Mouse (Mus musculus) limb, embryonic 14.5 days (tissue): Measurements from ENCODE around the gene Agap1. TPM values are rescaled to one million over a fixed set of nuclear protein-coding genes. Genes with fewer than 3 reads are reported as not detected.

Experiments
- ATAC-seq: fragments of 200-750 bp; cut with Nextera tagmentation; 2 replicates; pipeline ENCODE4 v1.8.0; 2017; ENCODE audit warnings: low read depth, moderate number of reproducible peaks, moderate TSS enrichment; ENCODE audit not compliant: low FRiP score
- DNase-seq: peaks from one replicate; pipeline ENCODE4 v3.0.0-alpha.2; 2015; ENCODE audit warnings: low spot score
- H3K27ac ChIP-seq: fragments of 300-500 bp; sonication (generic); replicated peaks from 2 replicates; pipeline ENCODE4 v1.5.1; 2014; ENCODE audit warnings: low read depth, mild to moderate bottlenecking, low read length, moderate library complexity, mixed read lengths
- H3K27me3 ChIP-seq: fragments of 300-500 bp; sonication (generic); 2 replicates; pipeline ENCODE4 v1.6.1; 2014; ENCODE audit warnings: low read length, mixed read lengths; ENCODE audit not compliant: control insufficient read depth, insufficient read depth
- H3K36me3 ChIP-seq: fragments of 300-500 bp; sonication (generic); 2 replicates; pipeline ENCODE4 v1.6.1; 2014; ENCODE audit warnings: mild to moderate bottlenecking, low read length, moderate library complexity, mixed read lengths; ENCODE audit not compliant: control insufficient read depth, insufficient read depth
- H3K4me1 ChIP-seq: fragments of 300-500 bp; sonication (generic); 2 replicates; pipeline ENCODE4 v1.6.1; 2014; ENCODE audit warnings: antibody characterized with exemption, low read length, mixed read lengths; ENCODE audit not compliant: control insufficient read depth, insufficient read depth
- H3K4me2 ChIP-seq: fragments of 300-500 bp; sonication (generic); replicated peaks from 2 replicates; pipeline ENCODE4 v1.6.1; 2014; ENCODE audit warnings: low read depth, mild to moderate bottlenecking, low read length, moderate library complexity; ENCODE audit not compliant: severe bottlenecking
- H3K4me3 ChIP-seq: fragments of 300-500 bp; sonication (generic); replicated peaks from 2 replicates; pipeline ENCODE4 v1.5.1; 2014; ENCODE audit warnings: low read length
- H3K9ac ChIP-seq: fragments of 300-500 bp; sonication (generic); 2 replicates; pipeline ENCODE4 v1.6.1; 2014; ENCODE audit warnings: mild to moderate bottlenecking, low read depth, low read length, moderate library complexity; ENCODE audit not compliant: severe bottlenecking
- H3K9me3 ChIP-seq: fragments of 300-500 bp; sonication (generic); 2 replicates; pipeline ENCODE4 v1.6.1; 2016; ENCODE audit warnings: low read length; ENCODE audit not compliant: control insufficient read depth
- POLR2A ChIP-seq: fragments of 200-500 bp; IDR thresholded peaks from 2 replicates; pipeline ENCODE4 v1.8.0; 2012; ENCODE audit warnings: inconsistent platforms, mild to moderate bottlenecking, moderate library complexity, borderline replicate concordance; ENCODE audit not compliant: insufficient read depth, insufficient read length; ENCODE audit errors: extremely low read depth
- WGBS: fragments of 180-500 bp; shearing (Covaris S2); extraction: QIAGEN DNeasy Blood & Tissue Kit; methylation state at CpG from one replicate; pipeline ENCODE4 v1.1.7; 2014; 5-methylcytosine and 5-hydroxymethylcytosine counted together
- polyA plus RNA-seq, 2 experiments: library from polyadenylated mRNA; depleted of rRNA in 1 of 2; stranded (reverse) in 1 of 2; unstranded in 1 of 2; fragments of >200 nt; fragmentation: Nextera tagmentation in 1 of 2; extraction: Ambion mirVana in 1 of 2; gene quantifications; 2 replicates each; pipeline versions ENCODE4 v1.2.1 to v1.2.3; 2012 to 2014

Agap1 gene
- polyA plus RNA-seq, 2 experiments, result 16.2 to 19.5 TPM

DNA sequence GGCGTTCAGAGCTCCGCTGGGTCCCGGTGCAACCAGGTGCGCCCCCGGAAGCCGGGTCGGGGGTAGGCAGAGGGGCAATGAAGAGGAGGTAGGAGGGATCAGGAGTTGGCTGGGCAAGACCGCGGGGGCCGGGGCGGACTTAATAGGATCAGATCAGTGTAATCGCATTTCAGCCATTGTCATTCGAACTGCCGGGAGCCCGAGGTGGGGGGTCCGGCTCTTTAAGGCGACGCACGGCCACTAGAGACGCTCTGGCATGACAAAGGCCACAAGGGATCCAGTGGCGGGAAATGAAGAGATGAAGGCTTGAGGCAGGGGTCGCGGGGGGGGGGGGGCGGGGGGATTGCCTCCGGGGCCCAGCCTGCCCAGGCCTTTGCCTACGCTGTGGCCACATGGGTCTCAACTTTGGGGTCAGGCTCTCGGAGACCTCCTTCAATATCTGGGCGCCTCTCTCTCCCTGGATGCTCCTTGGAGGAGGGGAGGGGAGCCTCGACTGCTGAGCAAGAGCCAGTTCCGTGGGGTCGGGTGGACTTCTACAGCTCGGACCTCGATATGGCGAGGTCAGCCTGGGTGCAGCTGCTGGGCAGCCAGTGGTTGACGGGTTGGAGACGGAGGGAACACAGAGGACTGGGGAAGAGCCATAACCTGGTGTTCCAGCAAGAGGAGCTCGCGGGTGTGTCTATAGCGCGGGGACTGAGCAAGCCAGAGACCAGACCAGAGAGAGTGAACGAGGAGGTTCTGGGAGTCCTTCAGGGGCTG is 468.5 kb downstream of the Agap1 start:
- Histone ChIP-seq H3K4me2 (peak overlapping the region; percentile 16; the same call in 1 of the 2 replicates), H3K9me3 (no peaks in the 10 kb centered on the region), H3K27me3 (peaks cover 89% of the 10 kb centered on the region), H3K4me1 (peaks cover 7% of the 10 kb centered on the region; the same call in 1 of the 2 replicates), H3K27ac (no peak overlapping the region), H3K36me3 (no peaks in the 10 kb centered on the region), H3K9ac (no peak overlapping the region), H3K4me3 (peak overlapping the region; percentile 3; the same call in 1 of the 2 replicates)
- WGBS, result 3% methylated on average over 36 of the region's 41 CpGs
- ATAC-seq (no peak), DNase-seq (no peak)
- TF ChIP-seq POLR2A, result no peak

DNA sequence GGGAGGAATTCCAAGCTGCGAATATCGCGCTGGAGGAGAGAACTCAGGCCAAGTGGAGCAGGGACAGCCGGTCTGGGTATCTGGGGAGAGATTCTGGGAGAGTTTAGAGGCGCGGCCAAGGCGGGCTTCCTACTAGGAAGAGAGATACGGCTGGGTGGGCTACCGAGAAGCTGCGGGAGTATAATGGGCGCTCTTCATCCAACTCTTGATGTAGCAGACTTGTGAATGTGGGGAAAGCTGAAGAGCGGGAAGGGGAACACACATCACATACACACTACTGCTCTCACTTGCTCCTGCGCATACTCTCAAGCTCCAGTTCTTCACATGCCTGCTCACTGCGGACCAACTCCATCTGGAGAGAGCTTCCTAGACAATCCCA is 469.0 kb downstream of the Agap1 start:
- H3K27ac ChIP-seq, result no peak overlapping the region
- DNase-seq, result no peak
- peaks cover 94% of the 10 kb centered on the region for H3K27me3 ChIP-seq
- 16% methylated on average over 14 of the region's 14 CpGs for WGBS
- H3K36me3 ChIP-seq, result no peaks in the 10 kb centered on the region
- peak overlapping the region; percentile 3; the same call in 1 of the 2 replicates for H3K4me3 ChIP-seq
- H3K4me1 ChIP-seq, result peaks cover 7% of the 10 kb centered on the region; the same call in 1 of the 2 replicates
- H3K4me2 ChIP-seq, result peak overlapping the region; percentile 16; the same call in 1 of the 2 replicates
- H3K9ac ChIP-seq, result no peak overlapping the region
- H3K9me3 ChIP-seq, result no peaks in the 10 kb centered on the region
- ATAC-seq, result no peak
- no peak for TF ChIP-seq POLR2A

DNA sequence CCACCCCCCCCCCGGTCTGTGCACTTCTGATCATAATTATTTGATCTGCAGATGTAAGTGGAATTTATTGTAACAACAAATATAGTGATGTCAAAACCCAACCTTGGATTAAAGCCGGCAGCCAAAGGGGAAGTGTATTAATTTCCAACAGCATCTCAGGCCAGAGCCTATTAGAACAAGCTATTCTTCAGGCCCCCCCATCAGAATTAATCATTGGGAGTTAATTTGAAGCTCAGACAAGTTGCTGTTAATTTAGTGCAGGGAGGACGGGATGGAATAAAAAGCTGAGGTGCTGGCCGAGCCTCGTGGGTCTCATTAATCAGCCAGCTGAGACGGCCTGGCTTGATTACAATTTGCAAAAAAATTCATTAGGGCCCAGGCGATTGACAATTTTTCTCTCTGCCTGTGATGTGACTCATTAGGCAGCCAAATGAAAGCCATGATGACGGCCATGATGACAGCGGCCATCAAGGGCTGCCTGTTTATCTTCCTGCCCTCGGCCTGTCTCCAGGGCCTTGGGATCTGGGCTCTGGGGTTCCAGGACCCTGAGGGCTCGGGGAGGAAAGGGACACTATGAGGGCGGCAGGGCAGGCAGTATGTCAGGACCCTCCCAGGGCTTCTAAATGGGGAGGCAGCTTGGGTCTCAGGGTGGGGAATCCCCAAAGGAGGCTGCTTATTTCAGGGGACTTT is 471.0 kb downstream of the Agap1 start:
- H3K4me3 ChIP-seq, result no peak overlapping the region
- WGBS, result 22% methylated on average over 11 of the region's 12 CpGs
- ATAC-seq (no peak), DNase-seq (no peak)
- no peaks in the 10 kb centered on the region for H3K36me3 ChIP-seq
- H3K4me2 ChIP-seq, result no peak overlapping the region
- H3K4me1 ChIP-seq, result peaks cover 20% of the 10 kb centered on the region
- H3K27ac ChIP-seq, result no peak overlapping the region
- peaks cover 100% of the 10 kb centered on the region for H3K27me3 ChIP-seq
- H3K9me3 ChIP-seq, result no peaks in the 10 kb centered on the region
- no peak for TF ChIP-seq POLR2A
- H3K9ac ChIP-seq, result no peak overlapping the region

DNA sequence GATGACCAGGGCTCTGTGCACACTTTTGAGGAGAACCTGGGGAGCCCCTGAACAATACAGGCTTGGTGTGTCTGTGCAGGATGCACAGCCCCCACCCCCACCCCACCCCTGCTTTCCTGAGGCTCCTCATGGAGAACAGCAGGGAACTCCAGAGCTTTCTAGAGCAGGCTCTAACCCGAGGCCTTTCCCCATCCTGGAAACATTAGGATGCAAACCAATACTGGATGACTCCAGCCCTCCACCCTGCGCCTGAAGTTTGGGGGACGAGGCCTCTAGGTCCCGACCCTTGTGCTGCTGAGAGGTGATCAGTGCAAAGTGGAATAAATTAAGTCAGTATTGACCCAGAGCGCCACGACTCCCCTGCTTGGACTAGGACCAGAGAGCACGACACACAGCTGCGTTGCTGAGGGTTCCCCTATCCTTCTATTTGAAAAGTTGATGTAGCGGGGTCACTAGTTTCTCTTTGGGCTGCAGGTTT is 472.0 kb downstream of the Agap1 start:
- TF ChIP-seq POLR2A, result no peak
- DNase-seq (no peak), ATAC-seq (no peak)
- no peaks in the 10 kb centered on the region for H3K36me3 ChIP-seq
- no peaks in the 10 kb centered on the region for H3K9me3 ChIP-seq
- peak overlapping the region; percentile 24 for H3K4me3 ChIP-seq
- peaks cover 28% of the 10 kb centered on the region for H3K4me1 ChIP-seq
- WGBS, result 23% methylated on average over 9 of the region's 9 CpGs
- no peak overlapping the region for H3K9ac ChIP-seq
- H3K27ac ChIP-seq, result no peak overlapping the region
- H3K4me2 ChIP-seq, result no peak overlapping the region; the same call in 1 of the 2 replicates
- peaks cover 100% of the 10 kb centered on the region for H3K27me3 ChIP-seq

DNA sequence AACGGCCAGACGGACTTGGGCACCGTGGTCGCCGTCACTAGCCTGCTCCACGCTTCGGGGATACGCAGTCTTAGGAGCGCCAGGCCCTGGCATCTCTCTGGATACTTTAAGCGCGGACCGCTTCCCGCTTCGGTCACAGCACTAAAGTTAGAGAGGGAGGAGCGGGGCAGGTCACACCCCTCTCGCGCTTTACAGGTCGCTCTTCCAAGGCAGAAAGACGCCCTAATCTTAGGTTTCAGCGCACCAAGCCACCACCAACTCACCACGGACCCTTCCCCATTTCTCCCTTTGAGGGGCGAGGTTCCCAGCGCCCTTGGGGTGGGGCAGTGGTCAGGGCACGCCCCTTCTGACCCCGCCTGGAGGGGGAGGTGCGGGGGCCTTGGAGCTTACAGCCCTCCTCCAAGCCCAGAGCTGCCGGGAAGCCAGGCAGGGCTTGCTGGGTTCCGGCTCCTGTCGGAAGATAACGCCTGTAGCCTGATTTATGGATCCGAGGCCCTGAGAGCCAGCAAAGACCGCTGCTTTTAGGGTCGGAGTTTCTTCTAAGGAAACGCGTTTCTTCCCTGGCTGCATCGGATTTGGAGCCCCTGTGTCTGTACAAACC is 472.6 kb downstream of the Agap1 start:
- Histone ChIP-seq H3K4me3 (peak overlapping the region; percentile 24), H3K27me3 (peaks cover 100% of the 10 kb centered on the region), H3K36me3 (no peaks in the 10 kb centered on the region), H3K4me1 (peaks cover 28% of the 10 kb centered on the region), H3K9ac (no peak overlapping the region), H3K27ac (no peak overlapping the region), H3K9me3 (no peaks in the 10 kb centered on the region), H3K4me2 (peak overlapping the region; percentile 39)
- TF ChIP-seq POLR2A, result no peak
- DNase-seq (no peak), ATAC-seq (no peak)
- 2% methylated on average over 35 of the region's 36 CpGs for WGBS
